Mouse (Mus musculus) heart, postnatal 14 days (tissue): ENCODE measurements around the gene Hipk2. TPM values are rescaled to one million over a fixed set of nuclear protein-coding genes. Genes with fewer than 3 reads are reported as not detected.
"Not testable (repeated sequence)": the region's sequence is repeated elsewhere in the genome, so short reads cannot be mapped to it uniquely, and the experiment has no call there.

Experiments
- DNase-seq, 2 experiments: peaks; one replicate each; pipeline ENCODE4 v3.0.0; 2021 to 2022
- intact Hi-C: fragments of 180-260 bp; cut with DNase I; formaldehyde crosslinking; loops from one replicate; pipeline ENCODE4 v1.15.1; 2025
- total RNA-seq, 2 experiments: library from RNA; stranded (reverse); gene quantifications; 2 replicates each; pipeline ENCODE4 v1.2.3; 2021

Hipk2 gene
- total RNA-seq, 2 experiments from 2014 or later: 88.5 to 88.9 TPM

GRCm38 (mm10) chr6:38676723-38677122 lies 199.2 kb downstream of the Hipk2 start:
- no peak for DNase-seq
- intact Hi-C loops: no loop called here

- DNase-seq: no peak
- intact Hi-C loops: no loop called here
Observed at GRCm38 (mm10) chr6:38676217-38676616, 199.7 kb downstream of the Hipk2 start.

- no peak for DNase-seq
- intact Hi-C loops: no loop called here
Observed at GRCm38 (mm10) chr6:38672011-38672410, 204.0 kb downstream of the Hipk2 start.

GRCm38 (mm10) chr6:38671270-38671669 lies 204.7 kb downstream of the Hipk2 start:
- intact Hi-C loops: no loop called here
- DNase-seq: no peak

- DNase-seq, intact Hi-C loops: not testable (repeated sequence)
Observed at GRCm38 (mm10) chr6:38670488-38670887, 205.5 kb downstream of the Hipk2 start.

GRCm38 (mm10) chr6:38669580-38669979 lies 206.4 kb downstream of the Hipk2 start:
- intact Hi-C loops: no loop called here
- DNase-seq: no peak

GRCm38 (mm10) chr6:38662714-38663615 lies 213.0 kb downstream of the Hipk2 start, which contains the start of gene Clec2l:
Gene Clec2l (plus strand): TSS chr6:38663069.
- intact Hi-C loops: no loop called here
- peak; percentile 52 to 55 for DNase-seq

- intact Hi-C loops: no loop called here
- no peak for DNase-seq
Observed at GRCm38 (mm10) chr6:38661626-38662025, 214.3 kb downstream of the Hipk2 start.

- peak; percentile 65 to 79 for DNase-seq
- intact Hi-C loops: loop anchor here (2.0 kb wide), 2 partner anchors 260 to 416 kb away; no protein-coding TSS in a partner anchor
Observed at GRCm38 (mm10) chr6:38650263-38650937, 225.6 kb downstream of the Hipk2 start.

GRCm38 (mm10) chr6:38649545-38649944 lies 226.4 kb downstream of the Hipk2 start:
- intact Hi-C loops: no loop called here
- no peak for DNase-seq

Other genes with a start within 250 kb of the Hipk2 start
- under 1 TPM; 0.24 to 0.32 TPM for gene Klrg2, start 238.9 kb downstream of the Hipk2 start, total RNA-seq
- gene Clec2l, start 213.1 kb downstream of the Hipk2 start, total RNA-seq: 1 to 10 TPM; 1.9 to 2.4 TPM
- 1 to 10 TPM; 2.0 to 3.1 TPM for gene Tbxas1, start 761 bp downstream of the Hipk2 start, total RNA-seq
- 10 to 100 TPM in 1 of 2 experiments, 1 to 10 TPM in 1; 9.4 to 10.7 TPM for gene Parp12, start 242.2 kb upstream of the Hipk2 start, total RNA-seq